Mouse (Mus musculus) ovary, postnatal 10 days (tissue): ENCODE data around the gene Khdc4.
A peak's percentile ranks its signal among the peaks of the same experiment; 100 is the strongest.
"Not testable (repeated sequence)": the region's sequence is repeated elsewhere in the genome, so short reads cannot be mapped to it uniquely, and the experiment has no call there.

Source experiments
- DNase-seq: peaks from one replicate; pipeline ENCODE4 v3.0.0; 2022; ENCODE audit warnings: low spot score

Gene Khdc4

DNA sequence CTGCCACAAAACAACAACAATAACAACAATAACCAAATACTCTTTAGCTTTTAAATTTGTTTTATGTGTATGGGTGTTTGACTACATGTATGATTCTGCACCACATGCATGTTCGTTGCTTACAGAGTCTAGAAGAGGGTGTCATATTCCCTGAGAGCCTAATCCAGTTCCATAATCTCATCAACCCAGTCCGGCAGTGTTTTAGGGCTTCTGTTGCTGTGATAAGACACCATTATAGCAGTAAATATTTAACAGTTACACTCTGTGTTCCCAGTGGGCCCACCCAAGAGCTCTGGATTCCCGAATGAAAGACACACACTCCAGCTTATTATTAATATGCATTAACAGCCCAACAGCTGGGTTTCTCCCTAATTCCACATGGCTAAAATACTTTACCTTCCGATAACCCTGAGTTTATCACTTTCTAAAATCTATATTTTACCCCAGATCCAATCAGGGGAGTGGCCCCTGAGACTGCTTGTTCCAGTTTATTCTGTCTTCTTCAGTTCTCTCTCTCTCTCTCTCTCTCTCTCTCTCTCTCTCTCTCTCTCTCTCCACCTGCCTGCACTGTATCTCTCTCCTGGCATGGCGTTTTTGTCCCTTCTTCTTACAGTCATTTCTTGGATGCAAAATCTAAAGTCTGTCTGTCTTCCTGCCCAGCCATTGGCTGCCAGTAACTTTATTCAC, 27.0 kb upstream of the Khdc4 start:
- no peak for DNase-seq

DNA sequence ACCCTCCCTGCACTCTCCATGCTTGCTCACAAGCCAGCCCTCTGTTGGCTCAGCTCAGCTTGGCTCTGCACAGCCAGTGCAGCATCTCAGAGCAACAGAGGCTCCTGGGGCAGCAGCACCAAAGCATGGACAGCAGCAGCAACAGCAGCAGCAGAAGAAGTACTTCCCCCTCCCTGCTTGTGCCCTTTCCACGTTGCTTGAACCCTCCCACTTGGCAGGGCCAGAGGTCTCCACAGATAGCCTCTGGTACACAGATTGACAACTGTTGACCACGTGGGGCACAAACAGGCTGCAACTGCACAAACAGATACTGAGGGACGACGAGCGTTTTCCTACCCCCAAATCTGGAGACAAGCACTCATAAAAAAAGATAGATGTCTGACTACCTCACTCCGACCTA, 25.8 kb upstream of the Khdc4 start:
- no peak for DNase-seq

DNA sequence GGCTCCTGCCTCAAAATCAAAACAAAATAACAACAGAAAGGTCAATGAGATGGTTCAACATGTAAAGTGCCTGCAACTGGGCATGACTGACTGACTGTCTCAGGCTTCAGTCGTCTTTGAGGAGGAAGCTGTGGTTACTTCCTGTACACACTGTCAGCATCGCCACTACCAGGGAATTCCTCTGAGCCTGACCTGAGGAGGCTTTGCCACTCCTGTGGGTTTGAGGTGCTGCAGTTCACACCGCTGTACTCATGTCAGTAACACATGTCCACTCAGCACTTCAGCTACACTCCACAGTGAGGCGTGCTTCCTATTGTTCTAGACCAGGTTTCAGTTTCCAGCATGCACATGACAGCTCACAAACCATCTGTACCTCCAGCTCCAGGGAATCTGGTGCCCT, 21.5 kb upstream of the Khdc4 start:
- no peak for DNase-seq

DNA sequence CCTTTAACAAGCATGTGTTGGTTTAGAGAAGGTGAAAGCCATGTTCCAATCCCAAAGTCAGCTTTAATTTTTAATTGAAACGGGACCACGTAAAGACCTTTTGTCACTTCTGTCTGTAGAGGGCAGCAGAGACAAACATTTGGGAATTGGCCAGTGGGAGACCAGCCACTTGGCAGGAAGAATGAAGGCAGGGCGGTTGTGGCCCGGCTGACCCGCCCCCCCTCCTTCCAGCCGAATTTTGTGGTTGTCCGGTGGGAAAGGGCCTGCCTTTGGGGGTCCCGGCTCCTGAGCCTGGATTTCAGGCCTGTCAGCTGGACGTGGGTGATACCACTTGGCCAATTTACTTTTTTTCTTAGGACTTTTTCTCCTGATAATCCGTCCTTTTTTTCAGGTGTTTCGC, 8.2 kb upstream of the Khdc4 start:
- peak; percentile 33 for DNase-seq

DNA sequence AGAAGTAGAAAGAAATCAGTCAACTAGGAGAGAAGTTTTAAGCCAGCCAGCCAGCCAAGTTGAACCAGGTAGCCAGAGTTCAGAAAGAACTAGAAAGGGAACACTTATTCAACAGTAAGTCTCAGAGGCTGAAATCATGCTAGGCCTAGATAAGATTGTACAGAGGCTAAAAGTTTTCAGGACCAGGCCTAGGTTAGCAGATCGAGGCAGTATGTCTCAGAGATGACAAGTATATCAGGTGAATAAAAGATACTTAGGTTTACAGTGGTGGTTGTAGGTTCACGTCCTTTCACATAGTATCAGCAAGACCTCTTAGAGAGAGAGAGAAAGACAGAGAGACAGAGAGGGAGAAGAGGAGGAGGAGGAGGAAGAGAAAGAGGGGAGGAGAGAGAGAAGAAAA, 1.8 kb upstream of the Khdc4 start:
- no peak for DNase-seq

DNA sequence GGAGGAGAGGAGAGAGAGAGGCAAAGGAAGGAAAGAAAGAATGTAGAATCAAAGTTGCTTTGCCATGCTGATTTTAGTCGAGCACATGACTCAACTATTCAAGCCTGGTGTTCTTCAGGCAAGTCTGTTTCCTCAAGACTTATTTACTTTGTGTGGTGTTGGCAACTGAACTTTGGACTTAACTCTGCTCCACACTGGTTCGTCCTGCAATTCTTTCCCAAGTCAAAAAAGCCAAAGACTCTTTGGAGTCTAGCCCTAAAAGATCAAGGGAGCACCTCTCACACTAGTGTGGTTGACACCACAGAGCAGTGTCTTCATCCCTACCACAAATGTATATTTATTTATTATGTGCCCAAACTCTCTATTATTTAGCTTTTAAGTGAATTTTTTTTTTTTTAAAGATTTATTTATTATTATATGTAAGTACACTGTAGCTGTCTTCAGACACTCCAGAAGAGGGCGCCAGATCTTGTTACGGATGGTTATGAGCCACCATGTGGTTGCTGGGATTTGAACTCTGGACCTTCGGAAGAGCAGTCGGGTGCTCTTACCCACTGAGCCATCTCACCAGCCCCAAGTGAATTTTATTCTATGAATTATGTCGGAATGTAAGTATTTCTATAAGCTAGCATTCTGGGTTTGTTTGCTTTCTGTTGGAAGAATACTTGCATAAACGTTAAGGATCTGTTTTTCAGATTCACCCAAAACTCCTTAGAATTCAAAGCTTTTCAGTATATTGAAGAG, 1.2 kb upstream of the Khdc4 start:
- no peak for DNase-seq

DNA sequence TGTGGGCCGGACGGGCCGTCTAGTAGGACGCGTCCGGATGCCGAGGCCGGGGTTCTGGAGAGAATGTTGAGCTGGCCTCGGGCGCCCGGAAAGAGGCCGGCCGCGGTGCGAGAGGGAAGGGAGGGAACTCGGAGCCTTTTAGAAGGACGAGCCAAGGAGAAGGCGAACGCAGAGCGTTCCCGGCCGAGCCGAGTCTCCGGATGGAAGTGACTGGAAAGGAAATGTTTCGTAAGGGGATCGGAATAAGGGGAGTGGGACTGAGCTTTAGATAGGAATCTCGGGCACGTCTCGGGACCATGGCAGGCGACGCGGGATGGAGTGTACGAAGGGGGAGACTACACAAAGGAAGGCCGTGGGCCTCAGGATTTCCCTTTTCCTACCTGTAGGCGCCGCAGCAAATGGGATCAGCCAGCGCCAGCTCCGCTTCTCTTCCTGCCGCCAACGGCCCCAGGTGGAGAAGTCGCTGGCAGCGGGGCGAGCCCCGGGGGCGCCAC, 402 bp downstream of the Khdc4 start:
- DNase-seq: no peak

DNA sequence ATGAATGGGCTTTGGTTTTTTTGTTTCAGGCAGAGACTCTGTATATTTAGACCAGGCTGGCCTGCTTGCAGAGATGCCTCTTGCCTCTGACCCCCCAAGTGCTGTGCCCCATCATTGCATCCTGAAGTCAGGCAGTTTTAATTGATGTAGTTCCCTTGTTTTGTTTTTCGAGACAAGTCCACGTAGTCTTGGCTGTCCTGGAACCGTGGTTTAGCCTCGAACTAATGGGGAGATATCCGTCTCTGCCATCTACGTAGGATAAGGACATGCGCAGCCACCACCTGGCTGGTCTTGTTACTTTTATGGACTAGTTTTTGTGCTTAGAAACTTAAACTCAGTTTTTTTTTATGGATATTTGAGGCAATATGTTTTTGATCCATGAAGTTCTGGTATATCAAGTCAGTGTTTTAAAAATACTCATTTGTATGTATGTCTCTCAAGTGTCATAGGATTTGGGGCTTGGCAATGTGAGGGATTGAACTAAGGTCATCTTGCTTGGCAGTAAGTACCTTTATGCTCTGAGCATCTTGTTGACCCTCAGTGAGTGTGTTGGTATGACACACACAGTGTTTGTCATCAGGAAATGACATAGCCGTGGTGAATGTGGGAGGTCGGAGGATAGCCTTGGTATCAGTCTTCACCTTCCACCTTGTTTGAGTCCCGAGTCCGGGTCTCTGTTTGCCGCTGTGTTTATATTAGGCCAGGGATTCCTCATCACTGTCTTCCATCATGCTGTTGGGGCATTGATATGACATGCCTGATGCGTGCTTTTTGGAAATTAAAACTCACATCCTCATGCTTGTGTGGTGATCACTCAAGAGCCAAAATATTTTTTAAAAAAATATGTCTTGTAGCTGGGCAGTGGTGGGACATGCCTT, 1.4 kb downstream of the Khdc4 start:
- DNase-seq: no peak

DNA sequence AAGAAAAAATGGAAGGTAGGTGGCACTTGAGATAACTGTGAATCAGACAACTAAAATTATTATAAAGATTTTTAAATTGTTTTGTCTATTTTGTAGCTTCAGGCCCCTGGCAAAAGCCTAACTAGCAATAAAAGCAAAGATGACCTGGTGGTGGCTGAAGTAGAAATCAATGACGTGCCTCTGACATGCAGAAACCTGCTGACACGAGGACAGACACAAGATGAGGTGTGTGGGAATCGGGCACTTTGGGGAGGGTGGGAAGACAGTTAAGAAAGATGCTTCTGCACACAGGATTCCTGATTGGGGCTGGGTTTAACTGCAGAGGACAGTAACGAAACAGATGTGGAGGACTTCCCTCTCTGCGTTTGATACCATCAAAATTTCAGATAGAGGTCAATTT, 3.5 kb downstream of the Khdc4 start:
- no peak for DNase-seq

DNA sequence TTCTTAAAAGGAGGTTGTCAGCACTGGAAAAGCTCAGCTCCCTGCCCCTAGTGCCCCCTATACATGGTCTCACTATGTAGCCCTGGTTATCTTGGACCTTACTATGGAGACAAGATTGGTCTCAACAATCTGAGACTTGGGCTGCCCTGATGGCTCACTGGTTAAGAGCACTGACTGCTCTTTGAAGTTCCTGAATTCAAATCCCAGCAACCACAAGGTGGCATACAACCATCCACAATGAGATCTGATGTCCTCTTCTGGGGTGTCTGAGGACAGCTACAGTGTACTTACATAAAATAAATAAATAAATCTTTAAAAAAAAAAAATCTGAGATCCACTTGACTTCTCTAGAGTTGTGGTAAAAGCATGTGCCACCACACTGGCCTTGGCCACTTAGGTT, 9.9 kb downstream of the Khdc4 start:
- no peak for DNase-seq

DNA sequence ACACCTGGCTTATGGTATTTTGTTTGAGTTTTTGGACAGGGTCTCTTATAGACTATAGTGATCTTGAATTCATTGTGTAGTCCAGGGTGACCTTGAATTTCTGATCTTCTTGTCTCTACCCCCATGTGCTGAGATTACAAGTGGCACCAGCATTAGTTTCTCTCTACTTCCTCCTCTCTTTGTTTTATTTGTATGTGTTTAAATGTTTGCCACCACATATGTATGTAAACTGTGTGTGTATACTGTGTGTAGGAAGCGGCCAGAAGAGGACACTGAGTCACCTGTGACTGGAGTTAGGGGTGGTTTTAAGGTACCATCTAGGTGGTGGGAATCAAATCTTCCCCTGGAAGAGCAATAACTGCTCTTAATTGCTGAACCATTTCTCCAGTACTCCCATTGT, 12.4 kb downstream of the Khdc4 start:
- DNase-seq: no peak

DNA sequence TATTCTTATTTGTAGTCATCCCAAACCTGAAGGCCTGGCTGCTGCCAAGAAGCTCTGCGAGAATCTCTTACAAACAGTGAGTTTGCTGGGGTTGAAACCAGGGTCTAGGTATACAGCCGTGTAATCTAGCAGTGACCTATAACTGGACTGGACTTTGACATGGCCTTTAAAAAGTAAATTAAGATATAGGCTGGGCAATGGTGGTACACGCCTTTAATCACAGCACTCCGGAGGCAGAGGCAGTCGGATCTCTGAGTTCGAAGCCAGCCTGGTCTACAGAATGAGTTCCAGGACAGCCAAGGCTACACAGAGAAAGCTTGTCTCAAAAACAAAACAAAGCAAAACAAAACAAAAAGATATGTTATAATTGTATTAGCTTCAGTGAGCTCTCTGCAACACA, 13.2 kb downstream of the Khdc4 start:
- DNase-seq: no peak

DNA sequence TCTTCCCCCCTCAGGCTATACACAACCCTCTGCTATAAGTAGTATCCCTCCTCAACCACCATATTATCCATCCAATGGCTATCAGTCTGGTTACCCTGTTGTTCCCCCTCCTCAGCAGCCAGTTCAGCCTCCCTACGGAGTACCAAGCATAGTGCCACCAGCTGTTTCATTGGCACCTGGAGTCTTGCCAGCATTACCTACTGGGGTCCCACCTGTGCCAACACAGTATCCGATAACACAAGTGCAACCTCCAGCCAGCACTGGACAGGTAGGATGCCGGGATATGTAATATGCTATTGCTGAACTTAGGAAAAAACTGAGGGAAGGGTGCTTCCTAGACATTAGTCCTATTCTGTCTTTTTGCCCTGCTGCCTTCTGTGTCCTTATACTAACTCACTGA, 14.6 kb downstream of the Khdc4 start:
- no peak for DNase-seq

DNA sequence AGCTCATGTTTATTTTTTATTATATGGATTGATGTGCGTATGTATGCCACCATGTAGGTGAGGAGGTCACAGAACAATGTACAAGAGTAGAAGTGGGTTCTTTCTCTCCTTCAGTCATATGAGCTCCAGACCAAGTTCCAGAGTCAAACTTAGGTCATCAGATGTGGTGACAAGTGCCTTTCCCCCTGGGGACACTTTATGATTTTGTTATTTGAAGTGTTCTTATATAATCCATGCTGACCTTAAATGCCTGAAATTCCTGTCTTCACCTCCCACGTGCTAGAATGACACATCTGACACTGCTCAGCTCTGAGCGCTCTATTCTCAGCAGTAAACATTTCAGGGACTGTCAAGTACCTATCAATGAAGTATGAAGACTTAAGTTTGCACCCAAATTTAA, 15.6 kb downstream of the Khdc4 start:
- no peak for DNase-seq

DNA sequence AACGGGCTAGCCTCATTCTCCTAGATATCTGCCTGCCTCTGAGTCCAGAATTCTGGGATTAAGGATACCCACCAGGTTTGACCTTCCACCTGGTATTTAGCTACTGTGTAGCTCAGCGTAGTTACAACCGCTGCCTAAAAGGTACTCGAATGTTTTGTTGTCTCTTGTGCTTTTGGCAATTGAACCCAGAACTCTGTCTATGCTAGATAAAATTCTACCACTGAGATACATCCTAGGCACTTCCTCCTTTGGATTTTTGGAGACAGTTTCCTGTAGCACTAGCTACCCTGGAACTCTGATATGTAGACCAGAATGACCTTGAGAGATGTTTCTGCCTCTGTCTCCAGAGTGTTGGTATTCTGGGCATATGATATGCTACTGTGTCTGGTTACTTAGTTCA, 28.1 kb downstream of the Khdc4 start:
- no peak for DNase-seq

DNA sequence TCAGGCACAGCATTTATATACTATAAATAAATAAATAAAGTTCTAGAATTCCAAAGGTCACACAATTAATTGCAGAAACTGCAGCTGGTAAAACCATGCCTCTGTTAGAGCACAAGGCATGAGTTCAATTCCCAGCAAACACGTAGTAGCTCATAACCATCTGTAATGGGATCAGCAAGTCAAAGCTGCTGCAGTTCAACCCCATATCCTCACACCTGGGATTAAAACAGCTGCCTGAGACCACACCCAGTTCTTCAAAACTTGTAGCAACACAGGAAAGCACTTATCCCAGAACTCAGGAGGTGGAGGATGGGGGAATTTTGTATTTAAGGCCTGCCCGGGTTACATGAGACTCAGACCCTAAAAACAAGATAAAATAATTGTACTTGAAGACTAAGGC, 29.1 kb downstream of the Khdc4 start:
- no peak for DNase-seq

DNA sequence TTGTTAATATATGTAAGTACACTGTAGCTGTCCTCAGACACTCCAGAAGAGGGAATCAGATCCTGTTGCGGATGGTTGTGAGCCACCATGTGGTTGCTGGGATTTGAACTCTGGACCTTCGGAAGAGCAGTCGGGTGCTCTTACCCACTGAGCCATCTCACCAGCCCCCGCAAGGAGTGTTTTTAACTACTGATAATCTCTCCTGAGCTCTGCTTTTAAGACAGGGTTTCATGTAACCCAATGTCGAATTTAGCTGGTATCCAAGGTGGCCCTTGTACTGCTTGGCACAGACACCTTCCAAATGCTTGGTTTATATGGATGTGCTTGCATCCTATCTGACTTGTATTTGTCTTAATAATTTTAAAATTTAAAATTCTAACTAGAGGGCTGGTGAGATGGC, 30.1 kb downstream of the Khdc4 start:
- not testable (repeated sequence) for DNase-seq

DNA sequence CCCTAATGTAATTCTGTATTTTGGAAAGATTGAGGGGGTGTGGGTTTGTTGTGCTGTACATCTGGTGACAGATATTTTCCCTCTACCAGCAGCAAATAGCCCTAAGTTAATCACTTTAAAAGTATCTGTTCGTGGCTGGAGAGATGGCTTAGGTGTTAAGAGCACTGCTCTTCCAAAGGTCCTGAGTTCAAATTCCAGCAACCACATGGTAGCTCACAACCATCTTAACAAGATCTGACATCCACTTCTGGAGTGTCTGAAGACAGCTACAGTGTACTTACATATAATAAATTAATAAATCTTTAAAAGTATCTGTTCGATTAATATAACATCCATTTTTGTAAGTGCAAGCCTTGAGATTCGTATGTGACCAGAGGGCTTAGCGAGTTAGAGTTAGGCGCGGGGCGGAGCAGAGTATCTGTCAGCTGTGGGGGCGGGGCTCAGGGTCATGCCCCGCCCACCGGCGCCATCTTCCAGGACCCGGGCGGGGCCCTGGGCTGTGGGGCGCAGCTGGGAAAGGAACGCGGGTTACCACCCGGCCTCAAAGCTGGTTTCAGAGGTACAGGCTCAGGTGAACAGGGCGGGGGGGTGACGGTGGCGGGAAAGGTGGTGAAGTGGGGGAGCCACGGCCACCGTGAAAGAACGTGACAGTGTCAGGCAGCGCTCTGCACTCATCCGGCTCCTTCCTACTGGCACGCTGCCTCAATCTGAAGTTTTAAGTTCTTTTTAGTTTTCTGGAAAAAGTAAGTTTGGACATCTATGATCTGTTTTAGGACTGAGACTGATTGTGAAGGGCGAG, 31.0 kb downstream of the Khdc4 start, which contains the start of gene Rit1:
TSS of gene Rit1 (plus strand) at position 440 of the 799 bp plus-strand sequence.
- DNase-seq: peak; percentile 66

DNA sequence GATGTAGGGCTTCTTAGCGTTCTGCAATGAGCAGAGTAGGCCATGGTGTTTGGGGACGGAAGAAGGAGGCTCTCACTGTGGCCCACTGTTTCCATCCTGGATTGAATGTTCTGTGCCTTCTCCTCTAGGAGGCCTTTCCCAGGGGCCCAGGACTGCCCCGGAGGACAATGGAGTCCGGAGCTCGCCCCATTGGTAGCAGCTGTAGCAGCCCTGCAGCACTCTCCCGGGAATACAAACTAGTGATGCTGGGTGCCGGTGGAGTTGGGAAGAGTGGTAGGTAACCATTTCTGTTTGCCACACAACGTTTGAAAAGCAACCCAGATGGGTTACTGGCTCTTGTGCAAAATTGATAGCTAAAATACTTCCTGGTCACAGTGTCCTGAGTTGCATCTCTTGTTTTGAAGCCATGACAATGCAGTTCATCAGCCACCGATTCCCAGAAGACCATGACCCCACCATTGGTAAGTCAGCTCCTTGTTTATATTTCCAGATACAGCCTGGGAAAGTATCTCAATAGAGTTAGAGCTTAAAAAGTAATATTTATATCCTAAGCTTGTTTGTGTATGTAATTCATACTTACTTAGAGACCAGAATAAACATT, 31.7 kb downstream of the Khdc4 start:
- DNase-seq: no peak

DNA sequence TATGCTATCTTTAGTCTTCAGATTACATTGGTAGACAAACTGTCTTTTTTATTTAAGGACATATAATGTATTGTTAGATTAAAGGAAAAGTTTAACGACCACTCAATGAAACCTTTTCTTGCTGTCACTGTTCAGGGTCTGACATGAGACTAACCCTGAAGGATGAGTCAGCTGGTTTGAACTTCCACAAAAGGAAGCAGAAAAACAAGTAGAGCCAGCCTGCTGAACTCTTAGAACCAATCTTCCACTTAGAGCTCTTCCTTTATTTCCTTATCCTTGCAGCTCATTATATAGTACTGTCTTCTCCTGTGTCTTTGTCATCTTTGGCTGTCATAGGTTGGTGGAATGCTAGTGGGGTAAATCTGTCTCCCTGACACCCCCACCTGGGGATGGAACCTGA, 32.2 kb downstream of the Khdc4 start:
- DNase-seq: no peak

DNA sequence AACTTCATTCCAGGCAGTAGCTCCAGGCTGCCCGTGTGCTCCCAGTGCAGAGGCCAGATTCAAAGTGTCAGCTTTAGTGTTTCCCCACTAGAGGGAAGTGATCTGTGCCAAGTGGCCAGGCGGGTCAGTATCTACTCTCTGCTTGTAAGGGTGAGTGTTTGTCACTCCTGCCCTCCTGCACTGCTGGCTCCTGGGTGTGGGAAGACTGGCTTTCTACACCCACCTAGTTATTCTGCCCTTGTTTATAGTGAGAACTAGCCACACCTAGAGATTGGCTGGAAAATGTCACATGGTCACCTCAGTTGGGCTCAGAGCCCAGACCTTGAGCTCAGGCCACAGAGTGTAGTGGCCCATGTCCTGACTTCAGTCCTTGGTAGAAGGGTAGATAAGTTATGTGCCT, 33.5 kb downstream of the Khdc4 start:
- no peak for DNase-seq
